Mouse (Mus musculus) hindlimb bud, embryonic 11.5 days (tissue): ENCODE data around the gene Map3k6.

Source experiments
- DNase-seq: peaks from one replicate; pipeline ENCODE4 v3.0.0-alpha.2; 2012; ENCODE audit warnings: low read depth, low spot score; ENCODE audit errors: extremely low spot score

The Map3k6 gene

GRCm38 (mm10) chr4:133252089-133252488, 11.5 kb downstream of the Map3k6 start:
- no peak for DNase-seq

DNA sequence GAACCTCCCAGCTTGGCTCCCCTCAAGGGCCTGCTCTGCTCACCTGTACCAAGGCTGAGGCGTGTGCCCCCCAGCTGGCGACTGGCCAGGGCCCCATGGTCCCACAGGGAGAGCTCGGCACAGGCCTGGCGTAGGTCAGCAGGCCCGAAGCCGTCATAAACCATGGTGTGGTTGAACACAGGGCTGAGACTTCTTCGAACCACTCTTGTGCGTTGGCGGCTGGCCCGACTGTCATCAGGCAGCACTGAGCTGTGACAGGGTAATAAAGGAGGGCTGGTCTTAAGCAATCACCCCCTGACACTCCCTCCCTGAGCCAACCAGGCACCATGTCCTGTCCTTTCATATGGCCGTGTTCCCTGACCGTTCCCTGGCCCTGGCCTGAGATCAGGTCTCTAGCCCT, 12.8 kb downstream of the Map3k6 start:
- DNase-seq = no peak

DNA sequence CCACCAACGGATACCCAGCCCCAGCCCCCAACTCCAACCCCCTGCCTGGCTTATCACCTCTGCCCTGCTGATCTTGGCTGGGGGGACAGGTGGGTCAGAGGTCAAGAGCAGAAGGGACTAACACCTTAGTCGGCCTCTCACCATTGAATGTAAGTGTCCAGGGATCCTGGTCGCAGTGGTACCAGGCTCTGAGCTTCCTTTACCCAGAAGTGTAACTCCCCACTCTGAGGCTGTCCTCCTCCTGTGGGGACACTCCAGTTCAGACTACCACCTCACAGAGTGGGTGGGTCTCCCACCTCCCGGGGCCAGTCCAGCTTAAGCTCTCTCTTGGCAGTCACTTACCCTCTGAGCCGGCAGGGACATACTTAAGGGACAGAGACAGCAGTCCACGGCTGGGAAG, 14.8 kb downstream of the Map3k6 start:
- DNase-seq = no peak

GRCm38 (mm10) chr4:133256820-133257219, 16.2 kb downstream of the Map3k6 start:
- DNase-seq = no peak

DNA sequence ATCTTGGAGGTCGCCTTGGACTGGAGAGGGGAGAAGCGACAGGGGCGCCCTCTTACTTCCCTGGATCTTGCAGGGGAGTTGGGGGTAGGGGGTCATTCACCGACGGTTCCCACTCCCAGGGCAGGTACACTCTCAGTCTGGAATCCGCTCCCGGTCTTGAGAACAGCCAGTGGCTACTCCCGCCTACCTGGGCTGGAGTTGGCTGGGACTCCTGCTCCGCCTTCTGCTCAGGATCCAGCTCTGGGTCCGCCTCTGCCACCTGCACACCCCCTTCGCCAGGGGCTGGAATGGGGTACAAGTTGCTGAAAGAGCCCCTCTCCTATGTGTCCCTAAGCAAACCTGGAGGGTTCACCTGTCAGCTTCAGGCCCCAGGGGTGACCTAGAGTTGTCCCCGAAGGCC, 16.6 kb downstream of the Map3k6 start:
- no peak for DNase-seq

- no peak for DNase-seq
These were observed 17.3 kb downstream of the Map3k6 start for GRCm38 (mm10) chr4:133257798-133258408.

DNA sequence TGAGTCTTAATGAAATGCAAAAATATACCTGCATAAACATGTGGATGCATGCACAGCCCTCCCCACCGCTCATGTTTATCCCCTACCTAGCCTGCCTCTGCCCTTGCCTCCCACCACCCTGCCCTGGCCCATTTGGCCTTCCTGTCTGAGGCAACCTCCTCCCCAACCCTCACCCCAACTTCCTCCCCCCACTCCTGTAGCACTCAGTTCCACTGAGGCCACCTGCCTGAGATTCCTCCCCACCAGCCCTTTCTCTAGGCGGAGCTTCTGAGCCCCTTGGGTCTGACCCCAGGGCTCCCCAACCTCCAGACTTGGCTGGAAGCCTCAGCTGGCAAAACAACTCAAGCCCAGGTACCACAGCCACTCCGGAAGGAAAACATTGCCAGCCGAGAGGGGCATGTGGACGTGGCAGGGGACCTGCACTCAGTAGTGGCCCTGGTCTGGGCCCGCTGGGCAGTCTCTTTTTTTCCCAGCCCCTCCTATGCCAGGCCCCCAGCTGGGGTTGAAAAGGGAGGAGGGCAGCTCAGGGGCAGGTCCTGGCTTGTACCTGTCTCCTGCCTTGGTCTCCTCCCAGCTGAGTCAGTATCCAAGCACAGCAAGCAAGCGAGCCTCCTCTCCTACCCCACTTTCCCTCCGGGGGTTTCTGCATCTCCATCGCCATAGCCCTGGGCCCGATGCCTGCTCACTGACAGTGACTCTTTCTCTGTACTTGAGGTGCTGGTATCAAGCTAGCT, 21.2 kb downstream of the Map3k6 start:
- no peak for DNase-seq

DNA sequence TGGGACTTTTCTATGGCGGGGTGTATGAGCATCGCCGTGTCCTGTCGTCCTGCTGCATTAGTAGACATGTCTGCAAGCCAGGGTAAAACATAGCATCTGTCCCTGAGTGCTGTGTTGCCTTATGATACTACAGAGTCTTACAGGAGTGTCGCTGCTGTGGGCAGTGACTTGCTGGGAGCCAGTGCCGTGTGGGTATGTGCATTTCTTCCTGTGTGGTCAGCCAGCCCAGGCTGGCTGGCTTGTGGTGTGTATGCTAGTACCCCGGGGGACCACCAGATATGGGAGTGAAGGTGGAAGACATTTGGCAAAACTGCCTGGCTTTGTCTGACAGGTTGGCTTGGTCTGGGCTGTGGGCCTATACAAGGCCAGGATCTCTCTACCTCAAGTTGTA, 21.8 kb downstream of the Map3k6 start:
- DNase-seq = no peak

- no peak for DNase-seq
These were observed 22.3 kb downstream of the Map3k6 start, which contains the start of gene Sytl1 for GRCm38 (mm10) chr4:133262882-133263281. Gene Sytl1, minus strand, starts transcription at chr4:133263113.

DNA sequence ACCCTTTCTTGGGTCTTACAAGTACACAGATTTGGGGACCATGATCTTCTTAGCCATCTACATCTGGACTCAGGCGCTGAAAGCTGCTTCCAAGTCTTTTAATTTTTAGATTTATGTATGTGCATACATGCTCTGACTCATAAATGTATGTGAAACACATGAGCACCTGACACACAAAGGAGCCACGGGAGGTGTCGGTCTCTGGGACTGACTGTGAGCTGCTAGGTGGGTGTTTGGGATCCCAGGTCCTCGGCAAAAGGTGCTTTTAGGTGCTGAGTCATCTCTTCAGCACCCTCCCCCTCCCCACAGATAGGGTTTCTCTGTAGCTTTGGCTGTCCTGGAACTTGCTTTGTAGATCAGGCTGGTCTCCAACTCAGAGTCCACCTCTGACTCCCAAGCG, 23.1 kb downstream of the Map3k6 start:
- no peak for DNase-seq

DNA sequence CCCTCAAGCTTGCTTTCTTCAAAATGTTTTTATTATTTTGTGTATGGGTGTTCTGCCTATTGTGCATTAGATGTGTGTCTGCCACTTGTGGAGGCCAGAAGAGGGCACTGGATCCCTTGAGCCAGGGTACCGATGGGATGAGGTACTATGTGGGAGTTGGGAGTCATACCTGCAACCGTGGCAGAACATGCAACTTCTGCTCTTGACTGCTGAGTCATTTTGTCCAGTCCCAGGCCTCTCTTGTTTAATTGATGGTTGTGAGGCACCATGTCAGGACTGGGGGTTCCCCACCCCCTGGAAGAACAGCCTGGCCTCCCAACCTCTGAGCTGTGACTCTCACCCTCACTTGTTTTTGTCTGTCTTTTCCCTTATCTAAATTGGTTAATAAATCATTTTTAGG, 23.9 kb downstream of the Map3k6 start:
- no peak for DNase-seq

DNA sequence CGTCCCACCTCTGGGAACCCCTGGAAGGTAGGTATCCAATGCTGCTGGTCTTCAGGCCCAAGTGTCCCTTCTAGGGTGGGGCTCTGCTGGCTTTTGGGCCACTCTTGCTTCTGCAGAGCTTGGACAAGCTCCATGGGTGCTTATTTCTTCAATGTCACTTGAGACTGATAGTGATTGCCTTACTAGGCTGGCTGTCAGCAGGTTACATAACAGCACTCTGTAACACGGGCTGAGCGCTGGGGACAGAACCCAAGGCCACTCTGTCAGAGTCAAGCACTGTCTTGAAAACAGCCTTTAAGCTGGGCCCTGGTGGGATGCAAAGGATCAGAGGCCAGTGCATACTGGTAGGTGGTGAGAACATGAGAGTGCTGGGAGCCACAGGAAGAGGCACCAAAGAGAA, 24.7 kb downstream of the Map3k6 start:
- DNase-seq = no peak

DNA sequence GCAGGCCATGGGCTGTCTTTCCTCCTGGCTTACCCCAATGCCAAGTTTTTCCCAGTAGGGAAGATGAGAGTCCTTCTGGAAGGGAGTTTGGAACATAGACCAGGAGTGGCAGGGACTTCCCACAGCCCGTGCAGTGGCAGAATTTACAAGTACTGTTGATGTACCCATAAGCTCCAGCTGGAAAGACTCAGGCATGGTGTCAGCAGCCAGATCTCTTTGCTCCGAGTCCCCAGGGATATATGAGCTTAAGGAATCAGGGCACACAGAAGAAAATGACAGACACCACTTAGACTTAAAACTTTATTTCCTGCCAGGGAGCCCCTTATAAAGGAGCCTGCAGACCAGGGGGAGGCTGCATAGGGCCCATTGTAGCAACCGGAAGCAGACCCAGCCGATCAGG, 25.1 kb downstream of the Map3k6 start:
- no peak for DNase-seq

- DNase-seq = no peak
These were observed 25.7 kb downstream of the Map3k6 start for GRCm38 (mm10) chr4:133266248-133266880.

- no peak for DNase-seq
These were observed 28.3 kb downstream of the Map3k6 start for GRCm38 (mm10) chr4:133268931-133269330.

DNA sequence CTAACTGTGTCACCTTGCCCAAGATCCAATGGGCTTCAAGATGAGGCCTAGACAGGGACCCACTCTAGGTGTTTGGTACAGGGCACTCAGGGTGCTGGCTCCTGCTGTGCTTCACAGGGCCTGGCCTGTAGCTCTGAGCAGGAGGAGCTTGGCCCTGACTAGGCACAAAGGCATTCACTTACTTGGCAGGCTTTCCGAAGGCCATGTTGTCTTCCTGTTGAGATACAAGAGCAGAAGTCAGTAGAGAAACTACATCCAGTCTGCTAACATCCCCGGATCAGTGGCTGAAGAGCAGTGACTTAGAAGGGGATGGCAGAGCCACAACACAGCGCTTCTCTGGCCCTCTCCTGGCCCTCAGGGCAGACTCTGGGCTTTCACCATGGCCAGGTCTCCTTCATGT, 29.0 kb downstream of the Map3k6 start:
- no peak for DNase-seq

DNA sequence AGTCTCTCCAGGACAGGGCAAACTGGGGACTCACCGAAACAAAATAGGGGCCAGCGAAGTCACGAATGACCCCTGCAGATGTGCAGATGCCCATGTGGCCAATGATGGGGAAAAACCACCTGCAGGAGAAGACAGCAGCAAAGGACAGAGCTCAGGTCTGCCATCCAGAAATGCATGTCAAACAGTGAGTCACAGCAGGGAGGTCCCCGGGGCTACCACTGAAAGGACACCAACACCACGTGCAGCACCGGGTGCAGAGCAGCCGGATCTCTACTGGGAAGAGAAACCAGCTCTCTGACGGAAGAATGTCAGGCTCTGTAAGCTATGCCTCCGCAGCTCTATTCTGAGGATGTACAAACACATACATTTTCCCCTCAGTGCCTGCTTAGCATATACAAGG, 30.3 kb downstream of the Map3k6 start:
- DNase-seq = no peak

DNA sequence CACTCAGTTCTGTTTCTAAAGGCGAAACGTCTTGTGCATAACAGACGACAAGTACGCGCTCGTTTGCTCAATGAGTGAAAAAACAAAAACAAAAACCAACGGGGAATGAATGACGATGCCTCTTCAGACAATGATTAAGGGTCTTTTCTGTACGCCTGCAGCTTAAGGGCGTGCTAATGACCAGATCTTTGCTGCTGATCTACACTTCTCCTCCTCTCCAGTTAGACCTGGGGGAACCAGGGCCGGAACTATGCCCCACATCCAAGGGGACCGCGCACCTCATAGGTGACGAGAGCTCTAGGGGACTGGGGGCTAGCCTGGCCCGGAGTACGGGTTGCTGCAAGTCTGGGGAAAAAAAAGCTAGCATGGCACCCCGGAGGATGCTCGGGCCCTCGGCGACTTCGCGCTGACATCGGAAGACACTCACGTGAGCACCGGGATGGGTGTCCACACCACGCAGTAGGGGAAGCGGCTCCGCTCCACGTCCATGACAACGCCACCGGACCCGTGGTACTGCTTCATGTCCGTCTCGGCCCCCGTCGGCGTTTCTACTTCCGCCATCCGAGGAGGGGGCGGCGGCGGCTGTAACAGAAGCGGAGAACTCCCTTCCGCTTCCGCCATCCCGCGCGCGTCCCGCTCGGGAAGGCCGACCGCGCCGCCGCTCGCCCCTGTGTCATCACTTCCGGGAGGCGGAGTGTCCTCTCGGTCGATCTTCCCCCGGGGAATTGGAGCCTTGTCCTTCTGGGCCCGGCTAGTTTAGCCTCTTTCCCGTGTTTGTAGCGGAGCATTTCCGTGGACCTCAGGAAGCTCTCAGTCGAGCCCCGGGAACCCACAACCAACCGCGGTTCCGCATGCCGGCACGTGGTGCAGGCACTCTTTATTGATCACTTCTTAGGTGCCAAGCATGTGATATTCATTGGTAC, 36.7 kb downstream of the Map3k6 start, which contains the start of gene Tmem222:
Tmem222 (minus strand) TSS at position 689 of the 923 bp plus-strand sequence.
- DNase-seq = peak; percentile 69

- DNase-seq = no peak
These were observed 37.4 kb downstream of the Map3k6 start for GRCm38 (mm10) chr4:133278067-133278466.

DNA sequence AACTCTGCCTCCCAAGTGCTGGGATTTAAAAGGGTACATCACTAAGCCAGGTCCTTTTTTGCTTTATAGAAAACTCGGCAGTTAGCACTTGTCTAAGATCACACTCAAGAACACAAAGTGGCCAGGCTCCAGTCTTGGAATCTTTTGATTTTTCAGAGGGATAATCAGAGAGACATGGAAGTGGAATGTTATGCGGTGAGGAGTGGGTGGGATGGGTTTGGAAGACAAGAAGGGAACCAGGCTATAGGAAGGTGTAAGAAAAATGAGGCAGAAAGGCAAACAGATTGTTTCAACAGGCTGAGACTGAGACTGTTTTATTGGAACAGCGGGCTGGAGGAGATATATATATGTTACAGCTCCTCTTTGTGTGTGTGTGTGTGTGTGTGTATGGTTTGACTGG, 37.9 kb downstream of the Map3k6 start:
- no peak for DNase-seq

DNA sequence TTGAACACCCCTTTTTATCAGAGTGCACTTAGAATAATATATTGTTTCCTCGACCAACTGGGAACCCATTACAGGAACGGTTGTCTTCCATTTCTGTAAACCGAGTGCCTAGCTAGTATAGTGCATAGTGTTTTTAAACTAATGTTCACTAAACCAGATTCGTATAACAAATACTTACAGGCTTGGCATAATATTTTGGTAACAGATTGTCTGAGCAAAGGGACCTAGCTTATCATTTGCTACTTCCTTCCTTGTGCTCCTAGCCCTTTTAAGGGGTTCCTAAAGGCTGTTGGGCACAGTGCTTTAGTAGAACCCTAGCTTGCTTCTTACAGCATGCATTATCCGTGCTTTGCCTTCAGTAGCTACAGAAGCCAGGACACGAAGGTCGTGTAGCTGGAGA, 40.9 kb downstream of the Map3k6 start:
- no peak for DNase-seq
